Mouse (Mus musculus): ENCODE results near the gene Ptprh.
A peak's percentile ranks its signal among the peaks of the same experiment; 100 is the strongest.
"Not testable (repeated sequence)": the region's sequence is repeated elsewhere in the genome, so short reads cannot be mapped to it uniquely, and the experiment has no call there.

DNA sequence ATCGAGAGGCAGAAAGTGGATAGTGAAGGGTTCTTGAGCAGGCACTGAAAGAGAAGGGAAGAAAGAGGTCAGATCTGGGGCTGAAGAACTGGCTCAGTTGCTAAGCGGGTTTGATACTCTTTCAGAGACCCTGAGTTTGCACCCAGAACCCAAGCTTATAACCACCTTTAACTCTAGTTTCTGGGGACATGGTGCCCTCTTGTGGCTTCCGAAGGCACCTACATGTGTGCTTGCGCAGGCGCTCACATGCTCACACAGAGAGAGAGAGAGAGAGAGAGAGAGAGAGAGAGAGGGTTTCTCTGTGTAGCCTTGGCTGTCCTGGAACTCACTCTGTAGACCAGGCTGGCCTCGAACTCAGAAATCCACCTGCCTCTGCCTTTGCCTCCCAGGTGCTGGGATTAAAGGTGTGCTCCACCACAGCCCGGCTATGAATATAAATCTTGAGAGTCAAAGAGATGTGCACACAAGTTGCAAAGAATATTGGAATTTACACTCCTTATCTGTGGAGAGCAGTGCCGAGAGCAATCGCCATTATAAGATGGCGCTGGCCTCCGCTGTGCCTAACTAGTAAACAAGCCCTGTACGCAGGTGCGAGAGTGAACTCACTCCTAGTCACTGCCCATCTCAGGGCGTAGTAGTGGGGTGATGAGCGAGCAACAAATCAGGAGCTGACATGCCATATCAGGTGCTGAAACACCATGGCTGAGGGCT lies 79.5 kb downstream of the Ptprh start, which contains the start of gene Tnni3:
- TF ChIP-seq CTCF (IDR thresholded peaks at IDR 0.05; ENCODE audit: low read depth) = peak; percentile 80
- TF ChIP-seq EP300 (IDR thresholded peaks at IDR 0.05; ENCODE audit: low read depth) = not testable (repeated sequence)
